Mouse (Mus musculus) midbrain, embryonic 12.5 days (tissue): ENCODE data around the gene Gm20388. TPM values are rescaled to one million over a fixed set of nuclear protein-coding genes. Genes with fewer than 3 reads are reported as not detected.

Experiments used
- ATAC-seq: fragments of 200-750 bp; cut with Nextera tagmentation; 2 replicates; pipeline ENCODE4 v1.8.0; 2017; ENCODE audit warnings: low read depth, moderate TSS enrichment, moderate library complexity; ENCODE audit not compliant: low FRiP score
- H3K27ac ChIP-seq: fragments of 300-500 bp; sonication (generic); replicated peaks from 2 replicates; pipeline ENCODE4 v1.5.1; 2016; ENCODE audit warnings: mild to moderate bottlenecking
- H3K27me3 ChIP-seq: fragments of 300-500 bp; sonication (generic); 2 replicates; pipeline ENCODE4 v1.6.1; 2016; ENCODE audit warnings: mild to moderate bottlenecking
- H3K36me3 ChIP-seq: fragments of 300-500 bp; sonication (generic); 2 replicates; pipeline ENCODE4 v1.6.1; 2016
- H3K4me1 ChIP-seq: fragments of 300-500 bp; sonication (generic); 2 replicates; pipeline ENCODE4 v1.6.1; 2016
- H3K4me2 ChIP-seq: fragments of 300-500 bp; sonication (generic); replicated peaks from 2 replicates; pipeline ENCODE4 v1.6.1; 2016; ENCODE audit warnings: mild to moderate bottlenecking, moderate library complexity
- H3K4me3 ChIP-seq: fragments of 300-500 bp; sonication (generic); 2 replicates; pipeline ENCODE4 v1.5.1; 2016; ENCODE audit warnings: mild to moderate bottlenecking
- H3K9ac ChIP-seq: fragments of 300-500 bp; sonication (generic); replicated peaks from 2 replicates; pipeline ENCODE4 v1.6.1; 2016; ENCODE audit warnings: mild to moderate bottlenecking, moderate library complexity
- H3K9me3 ChIP-seq: fragments of 300-500 bp; sonication (generic); 2 replicates; pipeline ENCODE4 v1.6.1; 2016; ENCODE audit warnings: mild to moderate bottlenecking
- WGBS: fragments of 180-500 bp; shearing (Covaris S2); methylation state at CpG from one replicate; pipeline ENCODE4 v1.1.7; 2016; 5-methylcytosine and 5-hydroxymethylcytosine counted together
- polyA plus RNA-seq: library from polyadenylated mRNA; unstranded; fragments of >200 nt; fragmentation: Nextera tagmentation; extraction: Ambion mirVana; gene quantifications from 2 replicates; pipeline ENCODE4 v1.2.1, GENCODE M21; 2016

The Gm20388 gene
- polyA plus RNA-seq, 1 experiment from 2014 or later: not detected

DNA sequence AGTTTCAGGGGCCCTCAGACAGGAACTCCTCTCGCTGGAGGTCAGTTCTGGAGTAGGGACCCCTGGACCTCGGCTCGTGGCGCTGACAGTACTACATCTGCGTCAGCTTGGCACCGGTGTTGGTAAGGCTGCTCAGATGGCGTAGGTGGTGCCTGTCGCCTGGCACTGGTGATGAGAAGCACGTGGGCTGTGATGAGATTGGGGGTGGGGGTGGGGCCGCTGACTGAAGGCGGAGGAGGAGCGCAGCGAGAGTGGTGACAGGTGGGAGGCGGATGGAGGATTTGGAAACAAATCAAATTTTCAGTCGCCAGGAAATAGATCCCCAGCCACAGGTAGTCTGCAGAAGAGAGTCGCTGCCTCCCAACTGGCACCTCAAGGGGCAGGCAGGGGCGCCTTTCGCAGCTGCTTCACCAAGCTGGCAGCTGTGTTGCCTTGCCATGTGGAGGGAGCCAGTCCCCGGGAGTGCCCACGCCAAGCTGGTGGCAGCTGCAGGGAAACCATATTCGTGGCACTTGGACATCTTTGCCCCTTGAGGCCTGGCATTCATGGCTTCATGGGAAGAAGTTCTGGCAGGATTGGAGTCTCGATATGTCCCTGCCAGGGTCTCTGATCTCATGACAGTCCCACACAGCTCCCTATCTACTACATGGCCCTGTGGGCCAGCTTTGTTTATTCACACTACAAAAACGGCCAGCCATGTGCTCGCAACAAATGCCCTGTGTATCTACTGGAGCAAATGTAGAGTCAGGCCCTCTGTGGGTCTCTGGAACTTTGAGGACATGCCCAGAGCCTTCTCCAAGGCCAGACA, 2858.8 kb downstream of the Gm20388 start:
- WGBS: 70% methylated on average over 24 of the region's 24 CpGs
- Histone ChIP-seq H3K36me3 (no peaks in the 10 kb centered on the region), H3K9ac (no peak overlapping the region), H3K4me1 (0 out of 2 replicates have a peak, but pooled peaks cover 8% of the 10 kb centered on the region), H3K9me3 (no peaks in the 10 kb centered on the region), H3K4me3 (no peak overlapping the region), H3K4me2 (no peak overlapping the region), H3K27ac (no peak overlapping the region), H3K27me3 (peaks cover 36% of the 10 kb centered on the region)
- ATAC-seq: no peak

DNA sequence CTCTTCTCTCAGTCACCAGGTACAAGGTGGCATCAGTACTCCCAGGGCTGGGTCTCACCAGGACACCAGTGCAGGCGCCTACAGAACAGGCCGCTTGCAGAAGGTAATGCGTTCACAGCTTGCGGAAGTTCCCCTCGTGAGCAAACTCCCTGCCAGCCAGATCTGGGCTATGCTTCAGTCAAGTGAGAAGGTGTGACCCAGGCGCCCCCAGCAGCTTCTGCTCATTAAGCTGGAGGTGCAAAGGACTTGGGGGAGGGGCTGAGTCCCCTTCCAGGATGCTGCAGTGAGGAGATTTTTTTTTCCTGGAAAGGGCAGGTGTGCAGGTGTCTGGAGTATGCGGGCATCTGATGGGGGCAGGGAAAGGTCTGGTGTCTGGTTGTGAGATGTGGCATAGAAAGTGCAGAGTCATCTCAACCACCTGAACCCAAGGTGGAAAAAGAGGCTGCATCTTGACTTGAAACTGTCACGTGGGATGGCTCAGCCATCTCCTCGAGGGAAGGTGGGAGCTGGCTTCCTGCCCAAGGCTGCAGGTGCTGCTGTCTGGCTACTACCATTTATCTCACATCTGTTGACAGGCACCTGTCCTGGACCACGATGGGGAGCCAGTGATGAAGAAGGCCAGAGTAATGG, 2861.9 kb downstream of the Gm20388 start:
- no peak overlapping the region for H3K4me2 ChIP-seq
- H3K9me3 ChIP-seq: no peaks in the 10 kb centered on the region
- H3K36me3 ChIP-seq: no peaks in the 10 kb centered on the region
- peaks cover 11% of the 10 kb centered on the region for H3K4me1 ChIP-seq
- ATAC-seq: no peak
- WGBS: 45% methylated on average over 10 of the region's 10 CpGs
- no peak overlapping the region for H3K9ac ChIP-seq
- H3K4me3 ChIP-seq: no peak overlapping the region
- H3K27me3 ChIP-seq: peaks cover 42% of the 10 kb centered on the region
- no peak overlapping the region for H3K27ac ChIP-seq

DNA sequence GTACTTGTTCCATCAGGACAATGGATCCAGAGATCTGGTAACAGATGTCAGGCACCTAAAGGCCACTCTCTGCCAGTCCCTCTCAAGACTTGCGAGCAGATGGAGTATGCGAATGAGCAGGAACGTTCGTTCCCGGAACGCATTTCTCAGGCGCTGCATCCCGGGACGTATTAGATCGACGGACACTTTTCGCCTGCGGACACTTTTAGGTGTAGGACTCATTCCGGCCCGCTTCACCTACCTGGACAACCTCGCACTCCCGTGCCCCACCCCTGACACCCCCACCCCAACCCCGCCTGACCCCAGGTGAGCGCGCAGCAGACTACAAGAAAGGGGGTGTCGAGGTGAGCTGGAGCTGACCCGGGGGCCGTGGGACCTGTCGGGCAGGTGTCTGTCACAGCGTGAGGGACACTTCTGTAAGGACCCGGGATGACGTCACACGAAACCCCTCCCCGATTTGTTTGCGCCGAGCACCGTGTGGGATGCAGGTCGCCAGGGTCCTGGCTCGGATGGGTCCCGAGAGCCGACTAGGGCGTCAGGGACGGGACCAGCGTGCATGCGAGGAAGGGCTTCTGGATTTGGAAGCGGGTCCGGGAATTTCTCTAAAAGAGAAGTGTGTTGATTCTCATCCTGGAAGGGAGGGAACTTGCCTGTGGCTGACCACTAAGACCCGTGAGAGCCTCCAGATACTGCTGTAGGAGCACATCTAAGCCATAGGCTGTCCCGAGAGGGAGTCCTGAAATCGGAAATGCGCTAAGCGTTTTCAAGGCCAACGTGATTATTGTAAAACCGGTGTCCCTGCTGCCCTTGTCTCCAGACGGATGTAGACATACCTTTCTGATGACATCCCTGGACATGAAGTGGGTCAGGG, 2864.9 kb downstream of the Gm20388 start, which contains the start of gene Acsf3:
Acsf3 (plus strand) TSS at position 202 of the 871 bp plus-strand sequence.
- Histone ChIP-seq H3K4me2 (peak within 1 kb of the TSS; percentile 88), H3K4me3 (peak within 1 kb of the TSS; percentile 88), H3K9me3 (no peaks in the 10 kb centered on the region), H3K36me3 (peaks cover 7% of the 10 kb centered on the region; the same call in 1 of the 2 replicates), H3K4me1 (peaks cover 11% of the 10 kb centered on the region), H3K9ac (peak within 1 kb of the TSS; percentile 80), H3K27ac (no peak within 1 kb of the TSS), H3K27me3 (peaks cover 30% of the 10 kb centered on the region)
- peak; percentile 74 for ATAC-seq
- 2% methylated on average over 50 of the region's 50 CpGs for WGBS

DNA sequence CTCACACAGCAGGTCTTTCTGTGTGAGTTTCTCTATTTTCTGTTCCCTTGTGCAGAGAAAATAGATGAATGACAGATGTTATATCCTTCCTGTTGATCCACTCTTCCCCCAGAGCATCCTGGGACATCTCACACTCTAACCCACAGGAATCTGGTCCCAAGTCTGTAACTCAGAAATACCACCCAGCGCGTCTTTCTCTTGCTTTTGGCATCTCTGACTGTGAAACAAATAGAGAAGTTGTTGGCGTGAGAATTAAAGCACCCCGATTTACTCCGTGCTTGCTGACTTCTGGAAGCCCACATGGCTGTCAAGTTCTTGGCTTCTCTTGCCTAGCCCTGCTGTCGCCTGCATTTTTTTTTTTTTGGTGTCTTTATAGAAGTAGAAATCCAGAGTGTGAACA, 2867.1 kb downstream of the Gm20388 start:
- WGBS: 89% methylated on average over 6 of the region's 6 CpGs
- Histone ChIP-seq H3K36me3 (peaks cover 27% of the 10 kb centered on the region), H3K9me3 (no peaks in the 10 kb centered on the region), H3K4me2 (no peak overlapping the region), H3K9ac (no peak overlapping the region), H3K4me1 (peaks cover 11% of the 10 kb centered on the region), H3K4me3 (no peak overlapping the region), H3K27me3 (peaks cover 18% of the 10 kb centered on the region), H3K27ac (no peak overlapping the region)
- no peak for ATAC-seq

DNA sequence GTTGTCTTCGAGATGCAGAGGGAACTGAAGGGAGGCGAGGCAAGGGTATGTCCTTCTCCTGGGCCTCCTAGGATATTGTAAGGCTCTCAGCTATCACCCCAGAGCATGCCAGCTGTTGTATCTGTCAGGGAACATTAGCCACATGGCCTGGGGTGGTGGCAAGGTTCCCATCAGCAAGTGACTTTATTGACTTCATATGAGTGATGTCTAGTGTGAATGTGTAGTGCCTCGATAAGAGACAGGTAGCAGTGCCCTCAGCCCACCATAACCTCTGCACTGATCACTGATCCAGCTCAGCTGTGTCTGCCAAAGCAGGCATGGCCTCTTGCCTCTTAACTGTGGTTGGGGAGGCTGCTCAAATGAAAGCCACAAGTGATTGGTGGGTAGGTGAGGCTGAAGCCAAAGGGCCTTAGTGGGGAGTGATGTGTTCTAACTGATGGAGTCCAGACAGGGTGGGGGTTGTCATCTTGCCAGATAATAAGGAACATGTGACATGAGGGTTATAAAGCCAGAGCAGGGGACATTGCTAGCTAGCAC, 2868.1 kb downstream of the Gm20388 start:
- H3K27ac ChIP-seq: no peak overlapping the region
- ATAC-seq: no peak
- no peaks in the 10 kb centered on the region for H3K9me3 ChIP-seq
- WGBS: 77% methylated on average over 3 of the region's 3 CpGs
- no peak overlapping the region for H3K4me2 ChIP-seq
- H3K4me1 ChIP-seq: peaks cover 11% of the 10 kb centered on the region
- H3K27me3 ChIP-seq: 0 out of 2 replicates have a peak, but pooled peaks cover 12% of the 10 kb centered on the region
- no peak overlapping the region for H3K9ac ChIP-seq
- no peak overlapping the region for H3K4me3 ChIP-seq
- H3K36me3 ChIP-seq: peaks cover 37% of the 10 kb centered on the region

DNA sequence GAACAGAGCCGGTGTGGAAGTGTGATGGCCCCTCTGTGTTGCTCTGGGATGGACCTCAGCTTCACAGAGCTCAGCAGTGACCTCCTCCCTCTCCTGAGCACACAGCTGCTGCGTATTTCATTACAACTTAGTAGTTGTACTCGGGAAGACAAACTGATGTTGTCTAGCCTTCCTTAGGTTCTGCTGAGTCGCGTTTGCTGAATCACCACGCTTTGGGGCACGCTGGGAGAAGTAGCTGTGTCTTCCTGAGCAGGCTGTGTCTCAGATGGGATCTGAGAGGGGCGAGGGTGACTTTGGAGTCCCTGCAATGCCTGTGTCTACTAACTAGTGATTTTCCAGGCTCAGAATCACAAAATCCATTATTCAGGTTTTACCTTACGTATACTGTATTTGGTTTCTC, 2868.6 kb downstream of the Gm20388 start:
- 0 out of 2 replicates have a peak, but pooled peaks cover 8% of the 10 kb centered on the region for H3K27me3 ChIP-seq
- no peak overlapping the region for H3K9ac ChIP-seq
- no peak overlapping the region for H3K27ac ChIP-seq
- ATAC-seq: no peak
- peaks cover 11% of the 10 kb centered on the region for H3K4me1 ChIP-seq
- no peak overlapping the region for H3K4me3 ChIP-seq
- WGBS: 86% methylated on average over 9 of the region's 9 CpGs
- no peak overlapping the region for H3K4me2 ChIP-seq
- peaks cover 41% of the 10 kb centered on the region for H3K36me3 ChIP-seq
- H3K9me3 ChIP-seq: no peaks in the 10 kb centered on the region

- ATAC-seq: no peak
- H3K4me3 ChIP-seq: no peak overlapping the region
- 81% methylated on average over 1 of the region's 1 CpGs for WGBS
- H3K4me2 ChIP-seq: no peak overlapping the region
- H3K9me3 ChIP-seq: no peaks in the 10 kb centered on the region
- peaks cover 82% of the 10 kb centered on the region for H3K36me3 ChIP-seq
- no peak overlapping the region for H3K27ac ChIP-seq
- no peaks in the 10 kb centered on the region for H3K27me3 ChIP-seq
- H3K9ac ChIP-seq: no peak overlapping the region
- no peaks in the 10 kb centered on the region for H3K4me1 ChIP-seq
These were observed 2874.1 kb downstream of the Gm20388 start for GRCm38 (mm10) chr8:122784756-122785155.

DNA sequence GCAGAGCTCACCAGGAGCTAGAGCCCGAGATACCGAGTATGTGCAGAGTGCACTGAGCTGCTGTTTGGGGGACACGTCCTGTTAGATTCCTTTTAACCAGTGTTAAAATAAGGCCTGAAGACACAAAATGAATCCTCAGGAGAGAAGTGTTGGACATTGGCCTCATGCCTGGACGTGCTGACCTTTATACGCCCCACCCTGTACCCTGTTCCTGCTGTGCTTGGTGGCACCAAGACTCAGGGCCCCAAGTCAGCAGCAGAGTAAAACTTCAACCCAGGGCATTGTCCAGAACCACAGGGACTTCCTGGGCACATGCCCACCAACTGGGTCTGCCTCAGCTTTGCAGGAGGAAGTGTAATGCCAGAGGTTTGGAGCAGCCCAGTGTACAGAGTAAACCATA, 2879.2 kb downstream of the Gm20388 start:
- no peak overlapping the region for H3K4me2 ChIP-seq
- 96% methylated on average over 5 of the region's 5 CpGs for WGBS
- H3K36me3 ChIP-seq: peaks cover 49% of the 10 kb centered on the region
- no peaks in the 10 kb centered on the region for H3K9me3 ChIP-seq
- ATAC-seq: no peak
- H3K9ac ChIP-seq: no peak overlapping the region
- no peak overlapping the region for H3K27ac ChIP-seq
- H3K4me3 ChIP-seq: no peak overlapping the region
- peaks cover 6% of the 10 kb centered on the region; the same call in 1 of the 2 replicates for H3K4me1 ChIP-seq
- no peaks in the 10 kb centered on the region for H3K27me3 ChIP-seq

GRCm38 (mm10) chr8:122793375-122794174, 2882.9 kb downstream of the Gm20388 start:
- Histone ChIP-seq H3K27ac (peak overlapping the region; percentile 52), H3K9ac (no peak overlapping the region), H3K27me3 (no peaks in the 10 kb centered on the region), H3K4me2 (no peak overlapping the region), H3K4me1 (peaks cover 6% of the 10 kb centered on the region; the same call in 1 of the 2 replicates), H3K36me3 (peaks cover 18% of the 10 kb centered on the region), H3K4me3 (no peak overlapping the region), H3K9me3 (no peaks in the 10 kb centered on the region)
- 77% methylated on average over 18 of the region's 18 CpGs for WGBS
- ATAC-seq: no peak; the same call in 1 of the 2 replicates

GRCm38 (mm10) chr8:122794175-122794454, 2883.5 kb downstream of the Gm20388 start:
- no peak overlapping the region for H3K9ac ChIP-seq
- no peaks in the 10 kb centered on the region for H3K9me3 ChIP-seq
- peaks cover 13% of the 10 kb centered on the region for H3K36me3 ChIP-seq
- no peak for ATAC-seq
- no peak overlapping the region for H3K4me3 ChIP-seq
- no peaks in the 10 kb centered on the region for H3K27me3 ChIP-seq
- 86% methylated on average over 5 of the region's 5 CpGs for WGBS
- H3K4me1 ChIP-seq: peaks cover 6% of the 10 kb centered on the region; the same call in 1 of the 2 replicates
- peak overlapping the region; percentile 52; the same call in 1 of the 2 replicates for H3K27ac ChIP-seq
- no peak overlapping the region for H3K4me2 ChIP-seq
